Mouse (Mus musculus) cerebellum, postnatal 10 days (tissue): ENCODE results near the gene Hist2h4.
"Not testable (repeated sequence)": the region's sequence is repeated elsewhere in the genome, so short reads cannot be mapped to it uniquely, and the experiment has no call there.

Experiments
- DNase-seq, 2 experiments: peaks; one replicate each; pipeline ENCODE4 v3.0.0; 2021; ENCODE audit warnings: mixed read lengths in 2 of 2

Gene Hist2h4

DNA sequence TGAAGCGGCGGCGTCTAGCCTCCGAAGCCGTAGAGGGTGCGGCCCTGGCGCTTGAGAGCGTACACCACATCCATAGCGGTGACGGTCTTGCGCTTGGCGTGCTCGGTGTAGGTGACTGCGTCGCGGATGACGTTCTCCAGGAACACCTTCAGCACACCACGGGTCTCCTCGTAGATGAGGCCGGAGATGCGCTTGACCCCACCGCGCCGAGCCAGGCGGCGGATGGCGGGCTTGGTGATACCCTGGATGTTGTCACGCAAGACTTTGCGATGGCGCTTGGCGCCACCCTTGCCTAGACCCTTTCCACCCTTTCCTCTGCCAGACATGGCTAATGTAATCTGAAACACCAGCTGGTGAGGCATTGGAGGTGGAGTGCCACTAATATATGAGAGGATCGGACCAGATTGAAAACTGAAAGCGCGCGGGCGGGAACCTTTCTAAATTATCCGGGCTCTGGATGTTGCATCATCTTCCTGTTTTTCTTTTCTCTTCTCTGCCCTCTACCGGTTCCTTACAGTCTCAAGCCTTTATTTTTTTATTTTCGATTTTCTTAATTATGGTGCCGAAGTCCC, at the start of gene Hist2h4:
Gene Hist2h4 (minus strand): TSS at position 333 of the 572 bp plus-strand sequence.
- DNase-seq: peak; percentile 98

DNA sequence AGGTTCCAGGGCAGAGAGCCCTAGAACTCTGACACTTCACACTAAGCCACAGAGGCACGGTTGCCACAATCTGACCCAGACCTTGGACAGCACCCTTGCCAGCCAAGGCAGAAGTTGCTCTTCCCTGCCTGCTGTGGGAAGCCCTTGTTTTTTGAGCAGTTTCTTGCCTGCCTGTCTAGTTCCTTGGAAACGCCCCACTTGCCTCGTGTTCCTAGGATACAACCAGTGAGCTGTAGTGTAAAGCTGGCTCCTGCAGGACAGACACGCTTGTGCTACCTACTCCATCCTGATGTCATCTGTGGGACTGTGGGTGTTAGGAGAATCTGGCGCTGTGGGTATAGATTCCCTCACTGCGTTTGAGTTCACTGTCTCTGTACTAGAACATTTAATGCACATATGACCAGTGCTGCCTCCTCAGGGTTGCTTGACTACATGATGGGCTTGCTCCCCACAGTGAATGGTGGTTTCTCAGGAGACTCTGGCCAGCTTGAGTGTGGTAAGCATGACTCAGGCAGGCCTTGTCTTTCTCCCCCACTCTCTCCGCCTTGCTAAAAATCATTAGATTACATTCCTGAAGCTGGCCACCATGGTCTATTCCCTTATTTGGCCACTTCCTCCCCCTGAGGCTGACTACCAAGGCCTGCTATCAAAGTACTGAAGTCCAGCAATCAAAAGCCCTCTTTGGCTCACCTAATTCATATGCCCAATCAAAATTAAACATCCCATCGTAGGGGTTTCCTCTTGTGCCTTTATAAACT, 49.4 kb upstream of the Hist2h4 start:
- DNase-seq: no peak

DNA sequence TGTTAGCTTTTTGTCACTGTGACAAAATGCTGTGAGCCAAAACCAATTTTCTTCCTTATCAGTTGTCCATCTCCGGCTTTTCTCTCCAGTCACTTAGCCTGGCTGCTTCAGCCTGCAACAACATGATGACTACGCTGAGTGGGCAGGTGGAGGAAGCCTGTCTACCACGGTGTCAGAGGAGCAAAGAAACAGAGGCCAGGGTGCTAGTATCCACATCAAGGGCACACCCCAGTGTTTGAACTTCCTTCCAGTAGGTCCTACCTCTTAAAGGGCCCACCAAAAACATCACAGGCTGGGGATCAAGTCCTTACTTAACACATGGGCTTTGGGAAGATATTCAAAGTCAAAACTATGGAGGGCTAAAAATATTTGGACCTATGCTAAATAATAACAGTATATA, 46.3 kb upstream of the Hist2h4 start:
- DNase-seq: no peak

DNA sequence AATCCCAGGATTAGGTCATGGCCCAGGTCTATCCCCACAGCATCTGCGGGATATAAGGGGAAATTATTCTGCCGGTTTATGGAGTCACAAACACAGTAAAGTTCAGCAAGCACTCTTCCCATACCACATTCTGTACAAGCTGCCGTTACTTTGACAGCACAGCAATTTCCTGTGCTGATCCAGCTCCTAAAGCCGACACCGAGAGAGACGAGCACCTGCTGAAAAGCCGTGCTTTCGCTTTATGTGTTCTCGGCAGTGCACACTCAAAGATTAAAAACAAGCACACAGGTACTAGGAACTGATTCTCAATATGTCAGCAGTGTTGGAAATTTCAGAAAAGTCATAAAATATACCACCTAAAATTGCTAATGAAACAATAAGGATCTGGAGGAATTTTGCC, 43.4 kb upstream of the Hist2h4 start:
- no peak for DNase-seq

DNA sequence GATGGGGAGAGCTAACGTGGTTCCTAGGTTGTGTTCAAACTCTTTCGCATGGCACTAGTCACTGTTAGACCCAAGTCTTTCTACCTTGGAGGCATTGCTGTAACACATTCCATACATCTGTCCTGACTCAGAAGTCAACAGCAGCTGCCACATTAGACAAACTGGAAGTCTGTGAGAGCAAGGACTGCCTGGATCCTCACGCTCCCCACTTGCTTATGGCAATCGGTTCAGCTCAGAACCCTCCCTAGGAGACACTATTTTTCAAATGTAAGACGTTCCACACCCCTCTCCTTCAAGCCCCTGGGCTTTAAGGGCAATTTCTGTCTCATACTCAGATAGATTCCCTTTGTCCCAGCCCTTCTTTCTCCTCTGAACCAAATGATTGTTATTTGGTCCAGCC, 39.0 kb upstream of the Hist2h4 start:
- no peak for DNase-seq

DNA sequence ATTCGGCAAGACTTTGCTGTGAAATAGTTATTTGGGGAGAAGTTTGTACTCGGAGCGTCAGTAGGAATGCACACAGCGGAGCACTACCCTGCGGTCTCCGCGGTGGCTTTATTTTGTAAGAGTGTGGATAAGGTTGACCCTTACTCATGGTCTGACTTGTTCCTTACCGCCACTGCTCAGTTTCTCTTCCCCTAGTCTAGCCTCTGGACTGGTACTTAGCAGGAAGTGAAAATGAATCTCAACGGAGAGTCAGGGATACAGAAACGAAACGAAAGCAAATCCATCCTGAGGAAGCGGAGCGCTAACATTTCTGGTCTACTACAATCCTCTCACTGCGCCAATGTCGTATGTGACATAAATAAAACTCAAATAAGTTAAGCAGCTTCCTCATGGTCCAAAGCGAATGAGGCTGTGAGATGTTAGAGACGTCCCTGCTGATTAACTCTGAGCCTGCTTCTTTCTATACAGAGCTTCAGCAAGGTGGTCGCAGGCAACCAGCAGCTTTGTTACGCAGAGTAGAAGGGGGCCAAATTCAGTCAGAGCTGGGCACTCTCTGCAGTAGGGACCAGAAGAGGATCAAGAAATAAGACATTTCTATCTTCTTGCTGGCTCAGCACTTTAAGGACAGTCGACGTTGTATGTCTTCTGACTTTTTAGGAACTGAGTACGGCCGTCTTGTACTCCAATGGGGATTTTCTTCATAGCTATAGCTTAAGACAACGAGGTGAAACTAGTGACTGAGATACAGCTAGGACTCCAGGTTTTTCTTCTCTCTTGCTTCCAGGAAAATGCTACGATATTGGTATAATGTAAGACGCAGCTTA, 37.8 kb upstream of the Hist2h4 start:
- no peak for DNase-seq

DNA sequence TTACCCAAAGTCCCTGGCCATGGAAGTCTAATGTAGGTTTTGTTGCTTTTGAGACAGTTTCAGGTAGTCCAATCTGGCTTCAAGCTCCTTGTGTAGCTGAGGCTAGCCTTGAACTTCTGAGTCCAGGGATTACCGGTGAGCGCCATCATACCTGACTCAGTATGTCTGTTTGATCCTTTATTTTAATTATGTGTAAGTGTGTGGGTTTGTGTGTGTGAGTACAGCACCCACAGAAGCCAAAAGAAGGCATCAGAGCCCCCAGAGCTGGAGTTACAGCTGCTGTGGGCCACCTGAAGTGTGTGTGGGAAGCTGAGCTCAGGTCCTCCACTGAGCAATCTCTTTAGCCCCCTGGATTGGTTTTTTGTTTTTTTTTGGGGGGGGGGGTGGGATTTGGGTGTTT, 36.5 kb upstream of the Hist2h4 start:
- DNase-seq: no peak

DNA sequence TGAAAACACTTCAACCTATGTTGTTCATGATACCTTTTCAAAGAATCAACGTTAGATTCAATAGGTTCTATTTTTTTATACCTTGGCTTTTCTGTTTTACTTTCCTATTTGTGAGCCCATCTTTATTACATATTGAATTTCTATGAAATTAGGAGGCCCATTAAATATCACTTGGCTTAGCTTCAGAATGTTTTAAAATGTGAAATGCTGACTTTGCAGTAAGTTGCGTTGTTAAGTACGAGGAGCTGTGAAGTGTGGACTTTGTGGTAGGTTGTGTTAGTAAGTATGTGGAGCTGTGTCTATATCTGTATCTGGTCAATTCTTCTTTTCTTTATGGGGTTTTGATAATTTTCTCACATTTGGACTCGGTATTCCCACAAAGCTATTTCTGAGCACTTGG, 35.2 kb upstream of the Hist2h4 start:
- no peak for DNase-seq

DNA sequence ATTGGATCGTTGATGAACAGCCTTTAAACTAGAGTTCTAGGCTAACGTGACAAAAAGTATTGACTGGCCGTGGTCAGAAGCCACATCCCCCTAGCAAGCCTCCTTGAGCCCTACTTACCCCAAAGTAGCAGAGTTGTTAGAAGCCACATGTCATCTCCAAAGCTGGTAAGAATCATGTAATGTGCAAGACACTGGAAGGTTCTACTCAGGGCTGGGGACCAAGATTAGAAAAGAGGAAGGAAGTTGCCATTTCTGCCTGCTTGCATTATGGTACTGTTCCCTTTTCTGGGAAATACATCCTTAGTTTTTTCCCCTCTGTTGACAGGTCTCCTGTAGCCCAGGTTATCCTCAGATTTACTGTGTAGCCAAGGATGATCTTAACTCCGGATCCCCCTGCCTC, 30.7 kb upstream of the Hist2h4 start, which contains the start of gene Fcgr1:
Gene Fcgr1 (minus strand): TSS at position 183 of the 400 bp plus-strand sequence.
- no peak for DNase-seq

DNA sequence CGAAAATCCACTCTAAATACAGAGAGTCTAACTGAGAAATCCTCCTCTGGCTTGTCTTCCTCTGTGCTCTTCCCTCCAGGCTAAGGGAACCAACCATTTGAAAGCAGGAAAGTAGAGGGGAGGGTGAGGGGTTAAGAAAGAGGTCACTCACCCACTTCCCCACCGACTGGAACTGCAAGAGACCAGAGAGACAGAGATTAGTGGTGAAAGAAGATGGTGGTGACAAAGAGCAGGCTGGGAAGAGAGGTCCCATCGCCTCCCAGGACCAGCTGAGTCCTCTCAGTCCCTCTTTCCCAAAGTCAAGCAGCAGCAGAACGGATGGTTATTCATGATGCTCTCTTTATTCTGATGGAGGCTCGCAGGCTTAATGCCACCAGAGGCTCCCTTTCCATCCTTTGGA, 30.3 kb upstream of the Hist2h4 start:
- no peak for DNase-seq

DNA sequence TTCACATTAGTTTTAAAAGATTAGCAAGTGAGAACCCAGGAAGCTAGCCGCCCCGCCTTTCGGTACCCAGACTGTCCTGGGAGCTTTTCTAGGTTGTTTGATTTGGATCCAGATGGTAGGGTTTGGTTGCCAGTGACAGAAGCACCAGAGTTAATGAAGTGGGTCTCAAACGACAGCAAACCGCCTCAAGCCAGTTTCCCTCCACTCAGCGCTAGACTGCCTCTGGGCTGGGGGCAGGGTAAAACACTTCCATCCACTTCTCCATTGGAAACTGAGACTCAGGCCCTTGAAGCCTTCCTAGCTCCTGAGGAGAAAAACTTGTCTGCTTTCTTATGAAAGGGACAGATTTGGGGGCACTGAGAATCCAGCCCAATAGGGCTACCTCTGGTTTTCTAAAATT, 29.5 kb upstream of the Hist2h4 start:
- DNase-seq: no peak

DNA sequence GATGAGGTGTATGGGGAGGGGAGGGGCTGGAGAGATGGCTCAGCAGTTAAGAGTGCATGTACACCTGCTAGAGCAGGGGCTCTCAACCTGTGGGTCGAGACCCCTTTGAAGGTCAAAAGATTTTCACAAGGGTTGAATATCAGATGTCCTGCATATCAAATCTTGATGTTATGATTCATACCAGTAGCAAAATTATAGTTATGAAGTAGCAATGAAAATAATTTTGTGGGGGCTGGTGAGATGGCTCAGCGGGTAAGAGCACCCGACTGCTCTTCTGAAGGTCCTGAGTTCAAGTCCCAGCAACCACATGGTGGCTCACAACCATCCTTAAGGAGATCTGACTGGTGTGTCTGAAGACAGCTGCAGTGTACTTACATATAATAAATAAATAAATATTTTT, 27.6 kb upstream of the Hist2h4 start:
- DNase-seq: not testable (repeated sequence)

DNA sequence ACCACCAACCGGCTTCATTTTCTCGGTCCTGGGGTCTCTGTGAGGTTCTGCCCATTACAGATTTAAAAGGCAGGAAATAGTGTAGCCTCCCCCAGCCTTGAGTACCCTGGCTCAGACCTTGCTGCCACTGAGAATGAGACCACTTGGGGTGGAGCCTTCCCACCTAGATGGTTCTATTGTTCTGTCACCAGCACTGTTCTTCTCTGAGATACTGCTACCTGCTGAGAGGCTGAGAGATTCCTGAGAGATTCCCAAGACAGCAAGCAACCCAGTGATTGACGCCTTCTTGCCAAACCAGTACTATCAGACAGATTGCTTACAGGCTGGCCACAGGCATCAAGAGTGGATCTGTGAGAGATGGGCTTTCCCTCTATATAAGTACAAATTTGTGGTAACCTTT, 26.1 kb upstream of the Hist2h4 start:
- no peak for DNase-seq

DNA sequence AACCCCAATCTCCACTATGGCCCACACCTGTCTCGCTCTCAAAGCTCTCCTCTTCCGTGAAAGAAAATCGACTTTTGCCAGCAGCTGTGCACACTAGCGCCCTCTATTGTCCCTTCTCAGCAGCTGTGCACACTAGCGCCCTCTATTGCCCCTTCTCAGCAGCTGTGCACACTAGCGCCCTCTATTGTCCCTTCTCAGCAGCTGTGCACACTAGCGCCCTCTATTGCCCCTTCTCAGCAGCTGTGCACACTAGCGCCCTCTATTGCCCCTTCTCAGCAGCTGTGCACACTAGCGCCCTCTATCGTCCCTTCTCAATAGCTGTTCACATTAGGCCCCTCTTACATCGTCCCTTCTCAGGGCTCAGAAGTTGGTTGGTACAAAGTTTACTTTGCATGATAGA, 24.2 kb upstream of the Hist2h4 start:
- peak in 1 of 2 experiments; percentile 31 for DNase-seq

DNA sequence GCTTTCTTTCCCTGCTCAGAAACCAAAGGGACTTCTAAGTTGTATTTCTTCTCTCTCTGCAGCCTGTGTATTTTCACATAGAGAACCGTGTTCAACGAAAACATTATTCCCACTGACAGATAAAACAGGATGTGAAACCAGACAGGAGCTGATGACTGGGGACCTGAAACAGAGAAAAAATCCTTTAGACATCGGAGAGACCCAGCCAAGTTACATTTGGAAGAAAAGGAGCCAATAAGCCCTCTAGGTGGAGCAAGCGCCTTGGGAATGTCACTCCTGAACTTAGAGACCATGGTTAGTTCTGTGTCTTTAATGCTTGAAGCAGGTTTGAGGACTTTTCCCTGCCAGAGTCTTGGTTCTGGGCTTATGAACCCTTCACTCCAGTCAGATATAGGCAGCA, 21.3 kb upstream of the Hist2h4 start:
- peak; percentile 46 to 47 for DNase-seq

DNA sequence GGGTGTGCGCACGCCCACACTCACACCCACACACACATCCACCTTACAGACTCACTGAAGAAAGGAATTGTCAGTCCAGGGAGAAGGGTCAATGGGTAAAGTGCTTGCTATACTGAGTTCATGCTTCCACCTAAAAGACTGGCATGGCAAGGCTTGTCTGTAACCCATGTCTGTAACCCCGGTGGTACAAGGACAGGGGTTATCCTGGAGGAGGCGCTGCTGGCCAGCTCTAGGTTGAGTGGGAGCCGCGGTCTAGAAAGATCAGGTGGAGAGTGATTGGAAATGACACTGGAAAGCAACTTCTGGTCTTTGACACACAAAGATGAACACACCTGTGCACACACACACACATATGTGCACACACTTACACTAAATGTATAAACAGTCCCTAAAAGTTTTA, 17.5 kb upstream of the Hist2h4 start:
- no peak for DNase-seq

DNA sequence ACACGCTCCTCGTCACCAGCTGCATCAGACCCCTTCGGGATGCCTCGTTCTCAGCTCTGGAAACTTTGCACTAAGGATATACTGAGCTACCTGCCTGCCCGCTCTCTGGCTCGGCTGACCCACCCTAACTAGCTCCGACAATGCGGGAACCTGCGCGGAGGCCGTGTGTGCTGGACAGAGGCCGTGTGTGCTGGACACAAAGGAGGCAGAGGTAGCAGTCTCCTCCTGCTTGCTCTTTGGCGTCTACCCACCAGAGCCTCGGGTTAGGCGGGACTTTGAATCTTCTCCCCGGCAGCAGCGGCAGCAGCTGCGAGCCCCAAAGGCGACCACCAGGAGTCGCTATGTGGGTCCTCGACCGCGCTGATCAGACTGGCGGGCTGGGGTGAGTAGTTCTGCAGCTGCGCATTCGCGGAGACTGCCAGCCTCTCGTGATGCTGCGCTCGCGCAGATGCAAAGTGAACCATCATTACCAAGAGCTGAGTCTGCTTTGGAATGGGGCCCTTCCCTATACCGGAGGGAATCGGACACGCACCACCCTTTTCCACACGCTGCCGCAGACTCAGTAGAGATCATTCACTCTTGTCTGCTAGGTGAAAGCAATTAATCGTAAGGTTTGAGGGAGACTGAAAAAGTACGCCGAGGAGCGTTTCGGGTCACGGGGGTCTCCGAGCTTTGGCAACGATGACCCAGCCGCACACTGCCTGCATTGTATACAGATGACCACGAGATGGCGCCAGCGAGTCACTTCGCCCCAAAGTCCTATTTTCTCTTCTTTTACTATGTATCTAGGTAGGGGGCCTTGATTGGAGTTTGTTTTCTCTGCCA, 14.9 kb upstream of the Hist2h4 start:
- peak; percentile 95 to 96 for DNase-seq

DNA sequence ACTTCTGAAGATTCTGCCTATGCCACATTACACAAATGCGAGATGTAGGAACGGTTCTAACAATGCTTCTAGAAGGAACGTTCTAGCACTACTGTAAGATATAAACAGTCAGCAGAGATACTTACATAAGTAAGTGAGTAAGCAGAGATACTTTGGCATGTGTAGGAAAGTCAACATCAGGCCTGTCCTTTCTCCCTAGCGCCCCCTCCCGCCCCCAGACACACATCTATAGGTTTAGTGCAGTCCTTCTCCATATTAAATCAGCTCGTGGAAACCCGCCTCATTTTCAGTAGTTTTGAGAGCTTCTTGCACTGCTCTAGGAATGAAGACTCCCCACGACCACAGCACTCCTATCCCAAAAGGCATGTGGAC, 14.3 kb upstream of the Hist2h4 start:
- DNase-seq: peak; percentile 63 to 64

DNA sequence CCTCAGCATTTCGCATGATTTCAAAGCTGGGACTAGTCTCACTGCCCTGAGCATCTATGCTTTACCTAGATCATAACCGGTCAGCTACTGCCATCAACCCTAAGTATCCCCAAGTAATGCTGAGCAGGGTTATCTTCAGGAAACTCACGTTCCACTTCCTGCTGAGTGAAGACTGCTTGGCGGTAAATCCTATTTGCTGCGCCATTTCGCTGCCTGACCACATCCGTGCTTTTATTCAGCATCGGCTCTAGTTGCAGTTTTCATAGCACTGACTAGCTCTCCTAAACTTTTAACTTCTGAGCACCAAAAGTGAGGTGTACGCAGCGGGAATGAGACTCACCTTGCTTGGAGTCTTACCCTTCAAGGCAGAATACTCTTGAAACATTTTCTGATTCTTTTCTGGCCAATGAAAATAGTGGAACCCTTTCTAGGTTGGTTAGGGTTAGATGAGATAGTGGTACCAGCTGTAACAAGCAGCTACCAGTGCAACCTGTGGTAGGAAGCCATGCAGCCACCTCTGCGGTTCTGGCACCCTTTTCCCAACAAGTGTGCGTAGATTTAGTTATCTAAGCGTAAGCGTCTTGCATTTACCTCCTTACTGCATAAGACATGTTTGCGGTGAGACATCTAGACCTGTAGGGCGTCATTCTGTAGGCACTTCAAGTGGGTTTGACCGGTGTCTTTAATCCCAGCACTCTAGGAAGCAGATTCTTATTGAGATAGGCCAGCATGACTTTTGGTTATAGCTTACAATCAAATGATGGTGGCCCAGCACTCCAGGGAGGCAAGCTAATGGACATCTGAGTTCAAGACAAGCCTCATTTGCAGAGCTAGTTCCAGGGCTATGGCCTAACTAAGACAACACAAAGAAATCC, 10.7 kb upstream of the Hist2h4 start:
- DNase-seq: no peak

DNA sequence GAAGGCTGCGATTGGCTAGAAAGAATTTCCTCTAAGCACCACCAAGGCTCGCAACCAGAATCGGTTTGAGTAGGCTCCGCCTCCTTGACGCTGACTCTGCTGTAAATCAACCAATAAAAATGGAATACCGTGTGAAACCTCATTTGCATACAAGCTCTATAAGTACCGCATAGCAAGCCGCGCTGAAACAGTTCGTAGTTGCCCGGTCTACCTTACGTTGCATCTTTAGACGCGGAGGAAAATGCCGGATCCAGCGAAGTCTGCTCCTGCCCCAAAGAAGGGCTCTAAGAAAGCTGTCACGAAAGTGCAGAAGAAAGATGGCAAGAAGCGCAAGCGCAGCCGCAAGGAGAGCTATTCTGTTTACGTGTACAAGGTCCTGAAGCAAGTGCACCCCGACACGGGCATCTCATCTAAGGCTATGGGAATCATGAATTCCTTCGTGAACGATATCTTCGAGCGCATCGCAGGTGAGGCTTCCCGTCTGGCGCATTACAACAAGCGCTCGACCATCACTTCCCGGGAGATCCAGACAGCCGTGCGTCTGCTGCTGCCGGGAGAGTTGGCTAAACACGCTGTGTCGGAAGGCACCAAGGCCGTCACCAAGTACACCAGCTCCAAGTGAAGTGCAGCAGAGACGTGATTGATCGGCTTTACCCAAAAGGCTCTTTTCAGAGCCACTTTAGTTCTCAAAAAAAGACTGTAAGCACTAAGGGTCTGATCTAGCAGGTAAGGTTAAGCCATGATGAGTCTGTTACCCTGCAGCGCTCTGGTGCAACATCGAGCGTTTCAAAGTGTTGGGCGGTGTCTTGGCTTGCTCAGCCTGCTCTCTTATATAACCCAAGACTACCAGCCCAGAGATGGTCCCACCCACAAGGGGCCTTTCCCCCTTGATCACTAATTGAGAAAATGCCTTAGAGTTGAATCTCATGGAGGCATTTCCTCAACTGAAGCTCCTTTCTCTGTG, 6.7 kb upstream of the Hist2h4 start, which contains the start of gene Hist2h2bb:
Gene Hist2h2bb (plus strand): TSS at position 242 of the 964 bp plus-strand sequence.
- DNase-seq: peak; percentile 89 to 93
